Mouse (Mus musculus) T-helper 2 cell (primary cell): ENCODE measurements at regions not wholly inside any gene's neighbourhood (a gene's known extent, or its start where the extent isn't known, plus 50 kb on each side); places are given as distances from the start of the nearest gene placed in this dataset.

Source experiments
- in situ Hi-C: fragments of 300-600 bp; cut with MboI, MseI; formaldehyde crosslinking; loops from one replicate; pipeline ENCODE4 v1.15.1; 2025; ENCODE audit warnings: high pct_unique_total_duplicates

- in situ Hi-C loops = no loop called here
Observed at GRCm38 (mm10) chr10:120666985-120667677, 190.9 kb upstream of the Hmga2 start.

DNA sequence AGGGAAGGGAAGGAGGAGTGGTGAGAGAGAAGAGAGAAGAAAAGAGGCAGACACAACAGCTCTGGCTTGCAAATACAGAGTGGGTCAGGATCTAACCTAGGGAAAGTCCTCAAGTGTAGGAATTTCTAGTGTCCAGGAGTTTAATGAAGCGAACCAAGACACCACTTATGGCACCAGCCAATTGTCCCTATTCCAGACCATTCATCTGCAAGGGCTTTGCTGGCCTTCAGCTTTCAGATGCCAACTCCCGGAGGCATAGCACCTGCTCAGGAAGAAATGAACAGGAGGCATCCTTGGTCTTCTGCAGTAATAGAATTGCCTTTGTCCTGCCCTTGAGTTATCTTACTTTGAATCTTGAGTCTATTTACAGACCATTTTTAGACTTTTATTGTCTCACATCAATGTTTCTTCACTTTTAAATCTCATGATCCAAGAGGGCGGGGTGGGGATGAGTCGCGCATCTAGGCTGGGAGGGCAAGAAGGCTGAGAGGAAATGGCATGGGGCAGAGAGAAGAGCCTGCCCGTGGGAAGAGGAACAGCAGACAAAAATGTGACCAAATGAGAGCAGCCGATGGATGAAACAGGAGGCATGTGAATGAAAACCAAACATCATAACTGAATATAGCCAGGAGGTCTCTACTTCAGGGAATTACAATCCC, 190.1 kb upstream of the Hmga2 start:
- in situ Hi-C loops = no loop called here

DNA sequence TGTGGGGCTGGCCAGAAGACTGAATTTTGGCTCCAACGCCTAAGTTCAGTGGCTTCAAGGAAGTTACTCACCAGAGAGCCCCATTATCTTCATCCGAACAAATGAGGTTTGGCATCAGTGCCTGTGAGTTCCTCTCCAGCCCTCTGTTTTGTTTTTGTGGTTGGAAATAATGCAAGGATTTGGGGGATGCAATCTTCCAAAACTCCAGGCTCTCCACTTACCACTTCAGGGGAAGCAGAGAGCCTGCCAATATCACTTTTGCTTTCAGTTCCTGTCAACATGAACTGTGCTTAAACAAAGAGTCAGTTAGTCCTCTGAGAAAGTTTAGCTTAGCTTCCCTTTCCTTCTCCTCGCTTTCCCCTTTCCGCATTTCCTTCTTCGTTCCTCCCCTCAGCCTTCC, 189.4 kb upstream of the Hmga2 start:
- in situ Hi-C loops = no loop called here

GRCm38 (mm10) chr10:120664419-120664818, 188.2 kb upstream of the Hmga2 start:
- in situ Hi-C loops = no loop called here

- in situ Hi-C loops = no loop called here
Observed at GRCm38 (mm10) chr10:120663396-120663795, 187.1 kb upstream of the Hmga2 start.

DNA sequence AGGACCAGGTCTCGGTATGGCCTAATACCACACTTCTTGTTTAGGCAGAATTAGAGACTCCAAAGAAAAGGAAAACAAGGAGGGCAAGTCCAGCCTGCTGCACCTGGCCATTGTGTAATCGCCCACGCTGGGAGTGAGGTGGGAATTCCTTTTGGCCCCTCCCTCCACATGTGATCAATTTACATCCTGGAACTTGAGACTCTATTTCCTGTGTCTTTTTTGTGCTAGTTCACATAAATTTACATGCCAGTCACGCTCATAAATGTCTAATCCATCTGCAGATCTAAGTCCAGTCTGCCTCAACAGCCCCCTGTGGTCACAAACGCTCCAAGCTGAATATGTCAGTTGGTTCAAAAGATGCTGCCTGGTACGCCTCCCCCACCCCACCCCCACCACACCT, 184.2 kb upstream of the Hmga2 start:
- in situ Hi-C loops = no loop called here

DNA sequence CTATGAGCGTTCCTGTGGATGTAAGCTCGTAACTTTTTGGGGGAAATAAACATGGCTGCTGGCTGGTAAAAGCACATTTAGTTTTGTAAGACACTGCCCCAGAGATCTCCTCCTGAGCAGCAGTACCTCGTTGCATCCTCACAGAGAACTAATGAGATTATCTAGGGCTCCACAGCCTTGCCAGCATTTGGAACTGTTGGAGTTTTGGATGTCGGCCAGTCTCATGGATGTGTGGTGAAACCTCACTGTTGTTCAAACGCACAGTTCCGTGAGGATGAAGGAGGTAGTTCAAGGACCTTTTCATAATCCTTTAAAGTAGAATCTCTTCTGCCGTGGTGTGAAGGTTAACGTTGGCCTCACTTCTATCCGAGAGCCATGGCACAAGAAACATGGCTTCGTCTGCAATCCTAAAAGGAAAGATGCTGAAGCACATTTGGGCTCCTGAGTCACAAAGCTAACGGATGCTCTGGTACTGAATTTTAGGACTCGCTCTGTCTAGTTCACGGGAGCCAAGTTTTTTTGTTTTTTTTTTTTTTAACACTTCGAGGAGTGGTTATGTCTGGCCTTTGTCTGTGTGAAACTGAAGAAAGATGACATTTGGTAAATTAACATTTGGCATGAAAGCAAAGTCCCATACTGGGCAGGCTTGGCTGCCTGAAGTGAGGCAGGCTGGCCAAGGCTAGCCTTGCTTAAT, 179.1 kb upstream of the Hmga2 start:
- in situ Hi-C loops = loop anchor here (5.0 kb wide), 1 partner anchor 63 kb away; no protein-coding TSS in a partner anchor

DNA sequence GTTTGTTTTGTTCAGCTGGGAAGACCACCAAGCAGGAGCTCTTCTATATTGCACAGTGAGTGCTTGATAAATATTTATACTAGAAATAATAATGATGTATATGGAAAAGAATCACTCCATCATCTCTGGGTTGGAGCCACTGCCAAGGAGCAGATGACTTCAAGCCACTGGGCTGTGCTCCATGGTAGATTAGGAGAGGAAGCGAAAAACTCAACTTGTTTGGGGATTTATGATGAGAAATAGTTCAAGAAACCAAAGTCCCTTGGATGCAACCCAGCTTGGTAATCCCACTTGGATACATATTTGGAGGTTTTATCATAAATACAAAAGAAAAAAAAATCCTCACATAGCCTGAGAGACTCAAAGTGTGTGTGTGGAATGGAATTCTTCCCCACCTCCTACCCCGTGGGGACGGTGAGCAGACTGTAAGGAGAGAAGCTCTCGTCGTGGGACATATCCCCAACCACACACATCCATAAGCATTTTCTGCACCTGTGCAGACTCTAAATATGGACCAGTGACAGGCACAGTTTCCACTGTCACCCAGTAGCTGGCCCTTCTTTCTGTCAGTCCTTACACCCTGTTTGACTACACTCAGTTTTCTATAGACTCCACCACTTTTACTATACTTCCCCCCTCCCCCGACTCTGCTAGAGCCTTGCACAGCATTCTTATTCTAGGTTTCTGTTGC, 176.4 kb upstream of the Hmga2 start:
- in situ Hi-C loops = no loop called here

DNA sequence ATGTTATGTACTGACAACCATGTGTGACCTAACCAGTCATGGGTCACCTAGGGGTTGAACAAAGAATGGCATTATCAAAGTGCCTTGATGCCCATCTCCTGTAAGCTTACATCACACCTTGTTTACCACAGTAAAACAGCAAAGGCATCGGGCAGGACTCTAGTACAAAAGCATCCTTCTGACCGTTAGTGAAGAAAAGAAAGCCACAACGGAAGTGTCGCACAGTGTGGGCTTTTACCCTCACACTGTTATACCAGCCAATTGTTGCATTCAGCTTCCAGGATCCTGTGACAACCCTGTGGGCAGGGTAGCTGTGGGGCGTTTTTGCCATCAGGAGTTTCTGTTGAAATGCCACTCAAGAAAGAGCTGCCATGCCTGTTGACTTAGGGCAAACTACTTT, 175.6 kb upstream of the Hmga2 start:
- in situ Hi-C loops = no loop called here

- in situ Hi-C loops = no loop called here
Observed at GRCm38 (mm10) chr10:120650336-120650735, 174.1 kb upstream of the Hmga2 start.

- in situ Hi-C loops = no loop called here
Observed at GRCm38 (mm10) chr10:120648741-120649140, 172.5 kb upstream of the Hmga2 start.

DNA sequence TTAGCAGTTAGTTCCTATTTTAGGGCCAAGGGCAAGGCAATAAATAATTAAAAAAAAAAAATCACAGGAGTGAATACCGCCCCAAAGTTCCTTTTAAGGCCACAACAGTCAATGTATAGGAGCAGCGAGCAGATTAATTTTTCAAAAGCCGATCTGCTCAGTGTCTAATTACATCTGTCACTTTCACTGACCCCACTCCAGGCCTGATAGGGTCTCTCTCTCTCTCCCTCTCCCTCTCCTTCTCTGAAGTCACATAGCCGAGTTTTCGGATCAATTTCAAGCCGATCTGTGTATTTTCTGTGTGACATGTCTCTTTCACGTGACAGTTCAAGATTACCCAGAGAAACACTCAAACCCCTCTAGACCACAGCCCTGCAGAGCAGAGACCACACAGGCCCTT, 171.8 kb upstream of the Hmga2 start:
- in situ Hi-C loops = no loop called here

GRCm38 (mm10) chr10:120647323-120647722, 171.1 kb upstream of the Hmga2 start:
- in situ Hi-C loops = no loop called here

DNA sequence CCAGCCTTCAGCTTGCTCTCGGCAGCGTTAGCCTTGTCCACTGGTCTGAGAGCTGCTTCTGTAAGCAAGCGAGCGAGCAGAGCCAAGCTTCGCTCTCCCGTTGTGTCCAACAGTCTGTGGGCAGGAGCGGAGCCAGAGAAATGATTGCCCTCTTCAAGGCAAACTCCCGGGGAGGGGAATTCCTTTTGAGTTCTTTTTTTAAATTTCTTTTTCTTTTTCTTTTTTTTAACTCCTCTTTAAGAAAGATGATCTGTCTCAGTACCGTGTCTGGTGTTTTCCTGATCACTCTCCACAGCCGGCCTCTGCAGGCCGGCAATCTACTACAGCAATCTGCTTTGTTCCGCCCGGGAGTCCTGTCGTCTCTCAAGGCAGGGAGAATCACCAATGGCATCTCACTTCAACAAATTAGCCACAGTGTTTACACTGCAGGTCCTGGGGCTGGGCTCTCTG, 170.6 kb upstream of the Hmga2 start:
- in situ Hi-C loops = no loop called here

DNA sequence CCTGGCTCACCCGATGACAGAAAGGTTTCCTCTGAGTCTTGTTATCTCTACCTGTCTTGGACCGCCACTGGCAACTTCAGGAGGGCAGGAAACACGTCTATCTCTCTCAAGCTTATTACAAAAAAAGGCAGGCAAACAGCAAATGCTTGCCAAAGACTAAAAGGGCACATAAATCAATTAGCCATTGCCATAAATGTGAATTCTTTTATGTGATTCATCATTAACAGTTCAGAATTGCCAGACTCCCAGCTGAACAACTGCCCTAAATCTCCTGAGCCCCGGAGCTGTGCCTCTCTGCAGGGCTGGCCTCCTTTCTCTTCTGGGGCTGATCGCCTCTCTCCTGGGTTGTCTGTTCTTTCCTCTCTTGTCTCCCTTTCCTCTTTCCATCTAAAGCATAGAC, 164.6 kb upstream of the Hmga2 start:
- in situ Hi-C loops = no loop called here

DNA sequence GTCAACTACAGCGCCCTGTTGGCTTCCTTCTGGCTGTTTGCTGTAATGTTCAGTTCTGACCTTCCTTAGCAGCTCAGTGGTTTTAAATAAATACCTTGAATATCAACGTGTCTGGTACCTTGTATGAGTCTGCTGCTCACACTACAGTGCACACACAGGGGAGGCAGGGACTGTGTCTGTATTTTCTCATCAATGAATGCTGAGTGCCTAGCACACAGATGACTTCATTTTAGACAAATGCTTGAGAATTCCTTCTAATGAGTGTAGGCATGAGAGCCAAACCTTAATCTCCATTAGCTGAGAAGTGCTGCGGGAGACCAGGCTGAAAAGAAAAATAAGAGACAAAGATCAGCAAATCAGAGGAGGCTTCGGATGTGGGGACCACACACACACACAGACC, 162.0 kb upstream of the Hmga2 start:
- in situ Hi-C loops = no loop called here

GRCm38 (mm10) chr10:120635818-120636543, 159.7 kb upstream of the Hmga2 start:
- in situ Hi-C loops = no loop called here

DNA sequence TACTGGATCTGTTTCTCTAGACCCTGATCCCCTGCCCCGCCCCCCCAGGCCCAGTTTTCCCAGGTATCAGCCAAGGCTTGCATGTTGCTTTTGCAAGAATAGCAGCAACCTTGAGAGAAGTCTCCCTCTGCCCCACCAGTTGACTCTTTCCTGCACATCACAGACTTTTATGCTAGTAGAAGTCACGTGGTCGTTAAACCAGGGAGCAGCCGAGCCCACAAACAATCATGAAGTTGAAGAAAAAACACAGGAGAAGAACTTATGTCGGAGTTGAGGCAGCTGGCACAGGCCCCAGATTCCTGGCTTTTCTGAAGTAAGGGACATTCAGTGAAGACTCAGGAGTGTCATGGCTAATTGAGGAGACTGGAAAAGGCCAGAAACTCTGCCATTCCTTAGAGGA, 158.9 kb upstream of the Hmga2 start:
- in situ Hi-C loops = no loop called here

GRCm38 (mm10) chr10:120632071-120632470, 155.8 kb upstream of the Hmga2 start:
- in situ Hi-C loops = no loop called here

DNA sequence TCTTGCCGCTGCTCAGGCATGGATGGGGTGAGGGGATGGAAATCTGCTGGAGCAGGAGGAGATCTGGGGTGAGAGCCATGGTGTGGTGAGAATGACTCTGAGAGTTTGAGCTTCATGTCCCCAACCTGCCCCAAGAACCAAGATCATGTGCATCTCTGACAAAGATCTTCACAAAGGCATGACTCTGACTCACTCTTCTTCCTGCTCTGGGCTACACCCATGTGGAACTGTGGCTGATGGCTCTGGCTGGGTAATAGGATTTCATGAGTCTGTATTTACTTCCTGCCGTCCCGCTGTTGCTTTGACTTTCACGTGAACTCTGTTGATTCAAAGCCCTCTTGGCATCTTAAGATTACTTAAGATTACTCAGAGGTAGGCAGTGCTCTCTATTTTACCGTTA, 151.8 kb upstream of the Hmga2 start:
- in situ Hi-C loops = no loop called here

DNA sequence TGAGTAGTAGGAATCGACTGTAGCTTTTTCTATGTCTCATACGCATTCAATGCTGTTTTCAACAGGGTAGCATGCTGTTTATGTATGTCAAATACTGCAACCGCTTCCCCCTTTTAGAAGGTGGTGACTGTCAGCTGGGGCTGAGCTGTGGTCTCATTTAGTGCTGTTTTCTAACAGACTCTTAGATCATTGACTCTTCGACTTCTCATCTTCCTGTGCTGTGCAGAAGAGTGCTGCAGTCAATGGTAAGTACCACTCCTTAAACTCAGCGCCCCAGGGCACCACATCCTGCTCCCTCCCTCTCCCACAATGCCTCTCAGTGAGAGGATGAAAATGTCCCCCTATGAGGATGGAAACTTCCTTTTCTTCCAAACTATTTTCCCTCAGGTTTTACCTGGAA, 149.2 kb upstream of the Hmga2 start:
- in situ Hi-C loops = no loop called here
